In genomic region chr8:122314899-122315496, GRCm38 (mm10) we compare ENCODE assay signal across 9 mouse cellular contexts. TPM values are rescaled to one million over a fixed set of nuclear protein-coding genes. Genes with fewer than 3 reads are reported as not detected.
DNase-seq lines count a peak whose midpoint lies in the region; ATAC-seq and TF ChIP-seq lines count a peak whose summit lies in the region.
"Had no signal": no experiment of that assay in that cellular context is flagged by ENCODE, and none has a peak within 500 bp of the region (broad histone marks: within the 10 kb centered on the region; RNA-seq: fewer than 3 reads in every experiment).

No protein-coding gene starts in this region.

- DNase-seq in gastrocnemius, adult 2 months = no peak
- DNase-seq in gastrocnemius, adult 8-10 months (ENCODE audit: low spot score in 2 of 2) = no peak
- peak; percentile 67 to 69 for DNase-seq in kidney, postnatal 36 days
- DNase-seq in urinary bladder, postnatal 36 days (ENCODE audit: low spot score in 2 of 2) = no peak
- DNase-seq in midbrain, embryonic 11.5 days (ENCODE audit: low spot score, missing footprints) = no peak

- ATAC-seq in heart, embryonic 14.5 days (ENCODE audit: insufficient number of reproducible peaks, insufficient read depth, low FRiP score, low read depth) = peak; percentile 40
- ATAC-seq in megakaryocyte progenitor cell, adult 5-6 weeks (replicated peaks; ENCODE audit: poor library complexity) = peak; percentile 40
- no peak for ATAC-seq in cerebellum, adult (ENCODE audit: insufficient number of reproducible peaks, low FRiP score, low TSS enrichment)
- no peak for ATAC-seq in midbrain, embryonic 11.5 days (ENCODE audit: low FRiP score)

- no peak overlapping the region for H3K4me2 ChIP-seq in heart, embryonic 14.5 days (ENCODE audit: low read length)
- H3K4me2 ChIP-seq in midbrain, embryonic 11.5 days = no peak overlapping the region
- H3K4me2 ChIP-seq: limb, embryonic 12.5 days had no signal

- no peak for TF ChIP-seq CTCF in gastrocnemius, adult 2 months (IDR thresholded peaks at IDR 0.05)

- peak overlapping the region; percentile 56 for H3K27ac ChIP-seq in gastrocnemius, adult 2 months
- peak overlapping the region; percentile 13 to 56; a peak in 3 of 4 replicates for H3K27ac ChIP-seq in heart, embryonic 14.5 days (replicated peaks in 1 of 2; ENCODE audit: control insufficient read depth in 1 of 2, insufficient read depth in 1 of 2, low read depth in 2 of 2, low read length in 2 of 2)
- no peak overlapping the region for H3K27ac ChIP-seq in midbrain, embryonic 11.5 days (ENCODE audit: low read depth, low read length)

- WGBS in heart, embryonic 14.5 days = 48% methylated on average over 13 of the region's 13 CpGs
- WGBS in midbrain, embryonic 11.5 days = 70% methylated on average over 13 of the region's 13 CpGs

- intact Hi-C loops in gastrocnemius, adult 2 months (cut with DNase I) = no loop called here

- H3K4me3 ChIP-seq in gastrocnemius, adult 2 months = no peak overlapping the region
- no peak overlapping the region for H3K4me3 ChIP-seq in heart, embryonic 14.5 days (ENCODE audit: control insufficient read depth in 1 of 2, insufficient read depth in 1 of 2, low read depth in 1 of 2, low read length in 2 of 2)
- no peak overlapping the region for H3K4me3 ChIP-seq in midbrain, embryonic 11.5 days (ENCODE audit: low read depth, low read length)
- H3K4me3 ChIP-seq: limb, embryonic 12.5 days had no signal

- H3K36me3 ChIP-seq in heart, embryonic 14.5 days (ENCODE audit: control insufficient read depth, insufficient read depth, low read length) = peaks cover 55% of the 10 kb centered on the region
- no peaks in the 10 kb centered on the region for H3K36me3 ChIP-seq in midbrain, embryonic 11.5 days (ENCODE audit: control insufficient read depth, insufficient read depth, low read length)
- H3K36me3 ChIP-seq: limb, embryonic 12.5 days had no signal

- peaks cover 57 to 87% of the 10 kb centered on the region in 2 experiments for H3K4me1 ChIP-seq in heart, embryonic 14.5 days (ENCODE audit: control insufficient read depth in 2 of 2, insufficient read depth in 2 of 2, low read length in 2 of 2)
- H3K4me1 ChIP-seq in midbrain, embryonic 11.5 days (ENCODE audit: control insufficient read depth, insufficient read depth, low read length) = peaks cover 3% of the 10 kb centered on the region; the same call in 1 of the 2 replicates

- H3K27me3 ChIP-seq in heart, embryonic 14.5 days (ENCODE audit: control insufficient read depth, insufficient read depth, low read length) = no peaks in the 10 kb centered on the region
- no peaks in the 10 kb centered on the region for H3K27me3 ChIP-seq in midbrain, embryonic 11.5 days (ENCODE audit: control insufficient read depth, insufficient read depth, low read length)
- H3K27me3 ChIP-seq: limb, embryonic 12.5 days had no signal

- no peak overlapping the region for H3K9ac ChIP-seq in heart, embryonic 14.5 days (ENCODE audit: low read length)
- no peak overlapping the region for H3K9ac ChIP-seq in midbrain, embryonic 11.5 days (ENCODE audit: low read length)
- H3K9ac ChIP-seq: limb, embryonic 12.5 days had no signal

- no peaks in the 10 kb centered on the region for H3K9me3 ChIP-seq in heart, embryonic 14.5 days (ENCODE audit: control insufficient read depth, low read length)
- no peaks in the 10 kb centered on the region for H3K9me3 ChIP-seq in midbrain, embryonic 11.5 days (ENCODE audit: control insufficient read depth, low read length)
- H3K9me3 ChIP-seq: limb, embryonic 12.5 days had no signal

RNA-seq across cellular contexts. Expression of gene Zfpm1, which starts 33.1 kb away (rescaled TPM):
- 1 to 10 TPM; 6.6 to 8.8 TPM for total RNA-seq in gastrocnemius, adult 2 months (2021)
- 1 to 10 TPM; 4.7 to 9.2 (median 6.3) TPM for total RNA-seq in gastrocnemius, adult 8-10 months (2022)
- 4.4 and 6.1 TPM in 2 replicates for polyA plus RNA-seq in heart, embryonic 14.5 days (2014; fragmentation: Nextera tagmentation; extraction: Ambion mirVana)
- 12.2 and 21.6 TPM in 2 replicates for total RNA-seq in megakaryocyte progenitor cell, adult 5-6 weeks (2015)
- total RNA-seq in megakaryocyte progenitor cell, adult 5-6 weeks (2017) = 9.9 and 20.3 TPM in 2 replicates
- 1.6 and 1.8 TPM in 2 replicates for polyA plus RNA-seq in midbrain, embryonic 11.5 days (2014; fragmentation: Nextera tagmentation; extraction: Ambion mirVana)

RNA-seq across cellular contexts. Expression of gene Trhr2, which starts 45.5 kb away (rescaled TPM):
- not detected for total RNA-seq in gastrocnemius, adult 2 months (2021)
- total RNA-seq in gastrocnemius, adult 8-10 months (2022) = not detected
- not detected in 2 replicates for polyA plus RNA-seq in heart, embryonic 14.5 days (2014; fragmentation: Nextera tagmentation; extraction: Ambion mirVana)
- total RNA-seq in megakaryocyte progenitor cell, adult 5-6 weeks (2015) = not detected in 2 replicates
- not detected in 2 replicates for total RNA-seq in megakaryocyte progenitor cell, adult 5-6 weeks (2017)
- polyA plus RNA-seq in midbrain, embryonic 11.5 days (2014; fragmentation: Nextera tagmentation; extraction: Ambion mirVana) = not detected in 2 replicates
- polyA plus RNA-seq: limb, embryonic 12.5 days had no signal

Comparison
In these comparisons a context has a peak if more than half of its experiments do, and no peak if none do; other contexts are left out.
1. DNase-seq: peak in kidney, postnatal 36 days (2 of 2); none in gastrocnemius, adult 2 months (single experiment), gastrocnemius, adult 8-10 months (0 of 2), urinary bladder, postnatal 36 days (0 of 2) and midbrain, embryonic 11.5 days (single experiment).
2. ATAC-seq: peak in heart, embryonic 14.5 days (single experiment) and megakaryocyte progenitor cell, adult 5-6 weeks (single experiment); none in cerebellum, adult (single experiment) and midbrain, embryonic 11.5 days (single experiment).